Mouse (Mus musculus) limb, embryonic 10.5 days (tissue): Measurements from ENCODE around the gene Cnih2. TPM values are rescaled to one million over a fixed set of nuclear protein-coding genes. Genes with fewer than 3 reads are reported as not detected.

Experiments used
- DNase-seq: peaks from one replicate; pipeline ENCODE4 v3.0.0-alpha.2; 2017; ENCODE audit warnings: low spot score
- H3K27ac ChIP-seq: fragments of 300-500 bp; sonication (generic); 2 replicates; pipeline ENCODE4 v1.5.1; 2016; ENCODE audit warnings: mild to moderate bottlenecking
- H3K27me3 ChIP-seq: fragments of 300-500 bp; sonication (generic); 2 replicates; pipeline ENCODE4 v1.6.1; 2016; ENCODE audit warnings: low read depth, mild to moderate bottlenecking; ENCODE audit not compliant: poor library complexity, severe bottlenecking
- H3K36me3 ChIP-seq: fragments of 300-500 bp; sonication (generic); 2 replicates; pipeline ENCODE4 v1.6.1; 2016; ENCODE audit warnings: mild to moderate bottlenecking, moderate library complexity
- H3K4me1 ChIP-seq: fragments of 300-500 bp; sonication (generic); 2 replicates; pipeline ENCODE4 v1.6.1; 2016
- H3K4me3 ChIP-seq: fragments of 300-500 bp; sonication (generic); 2 replicates; pipeline ENCODE4 v1.5.1; 2016; ENCODE audit warnings: mild to moderate bottlenecking, moderate library complexity
- H3K9me3 ChIP-seq: fragments of 300-500 bp; sonication (generic); replicated peaks from 2 replicates; pipeline ENCODE4 v1.6.1; 2016; ENCODE audit warnings: mild to moderate bottlenecking
- WGBS: fragments of 180-500 bp; shearing (Covaris S2); methylation state at CpG from one replicate; pipeline ENCODE4 v1.1.7; 2016; 5-methylcytosine and 5-hydroxymethylcytosine counted together
- polyA plus RNA-seq: library from polyadenylated mRNA; unstranded; fragments of >200 nt; fragmentation: Nextera tagmentation; extraction: Ambion mirVana; gene quantifications from 2 replicates; pipeline ENCODE4 v1.2.1, GENCODE M21; 2016

The Cnih2 gene
- polyA plus RNA-seq, 1 experiment from 2014 or later = 28.1 TPM

DNA sequence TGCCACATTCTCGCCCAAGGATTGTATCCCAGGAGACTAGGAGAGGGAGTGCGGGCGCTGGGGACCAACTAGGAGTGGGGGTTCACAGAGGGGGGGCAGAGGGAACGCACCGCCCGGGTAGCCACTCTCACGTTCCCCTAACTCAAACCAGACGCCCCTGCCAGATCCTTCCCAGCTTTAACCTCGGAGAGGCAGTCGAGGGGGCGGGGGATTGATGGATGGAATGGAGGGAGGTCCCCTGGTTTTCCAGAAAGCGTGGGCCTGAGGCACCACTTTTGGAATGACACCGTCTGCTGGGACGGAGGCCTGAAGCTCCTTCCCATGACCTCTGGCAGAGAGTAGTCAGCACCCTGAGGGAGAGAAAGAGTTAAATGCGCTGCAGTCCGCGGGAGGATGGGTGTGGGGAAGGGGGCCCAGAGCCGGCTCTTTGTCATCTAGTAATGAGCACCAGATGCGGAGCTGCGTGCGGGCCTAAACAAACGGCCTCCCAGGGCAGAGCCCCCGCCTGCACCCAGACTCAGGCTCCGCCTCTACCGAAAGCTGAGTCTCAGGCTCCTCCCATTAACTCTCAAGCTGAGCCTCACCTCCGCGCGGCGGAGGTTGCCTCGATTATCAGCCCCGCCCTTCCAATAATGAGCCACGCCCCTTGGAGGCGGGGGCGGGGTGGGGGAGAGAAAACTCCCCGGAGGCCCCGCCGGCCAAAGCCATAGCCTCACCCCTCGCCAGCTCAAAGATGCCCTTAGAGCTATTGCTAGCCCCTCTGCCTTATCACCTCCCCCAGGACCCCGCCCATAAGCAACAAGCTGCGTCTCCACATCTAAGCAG lies 26.6 kb downstream of the Cnih2 start:
- peak overlapping the region; percentile 98 for H3K27ac ChIP-seq
- under 1% methylated on average over 40 of the region's 40 CpGs for WGBS
- peaks cover 68% of the 10 kb centered on the region for H3K4me1 ChIP-seq
- peak; percentile 95 for DNase-seq
- H3K27me3 ChIP-seq = 0 out of 2 replicates have a peak, but pooled peaks cover 20% of the 10 kb centered on the region
- 0 out of 2 replicates have a peak, but pooled peaks cover 3% of the 10 kb centered on the region for H3K36me3 ChIP-seq
- H3K9me3 ChIP-seq = no peaks in the 10 kb centered on the region
- H3K4me3 ChIP-seq = peak overlapping the region; percentile 67

DNA sequence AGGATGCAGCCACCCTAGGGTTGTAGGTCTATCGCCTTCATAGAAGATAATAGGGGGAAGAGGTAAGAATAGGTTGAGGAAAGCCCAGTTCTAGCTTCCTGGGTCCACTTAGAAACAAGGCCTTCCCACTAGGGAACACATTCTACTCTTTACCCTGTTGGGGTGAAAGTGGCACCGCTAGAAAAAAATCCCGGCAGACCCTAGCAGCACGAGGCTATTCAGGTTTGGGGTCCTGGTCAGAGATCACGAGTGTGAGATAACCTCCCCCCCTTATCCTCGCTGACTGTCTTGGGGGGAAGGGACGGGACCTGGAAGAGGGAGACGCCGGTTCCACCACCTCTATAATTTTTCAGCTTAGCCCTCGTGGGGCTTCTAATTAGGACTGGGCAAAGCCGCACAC lies 27.2 kb downstream of the Cnih2 start:
- Histone ChIP-seq H3K27me3 (0 out of 2 replicates have a peak, but pooled peaks cover 20% of the 10 kb centered on the region), H3K4me1 (peaks cover 71% of the 10 kb centered on the region), H3K27ac (peak overlapping the region; percentile 98), H3K9me3 (no peaks in the 10 kb centered on the region), H3K4me3 (peak overlapping the region; percentile 67), H3K36me3 (no peaks in the 10 kb centered on the region)
- WGBS = 6% methylated on average over 11 of the region's 11 CpGs
- no peak for DNase-seq

GRCm38 (mm10) chr19:5069978-5070377 lies 28.3 kb downstream of the Cnih2 start:
- Histone ChIP-seq H3K36me3 (no peaks in the 10 kb centered on the region), H3K4me1 (peaks cover 79% of the 10 kb centered on the region), H3K27ac (peak overlapping the region; percentile 98), H3K27me3 (0 out of 2 replicates have a peak, but pooled peaks cover 20% of the 10 kb centered on the region), H3K9me3 (no peaks in the 10 kb centered on the region), H3K4me3 (peak overlapping the region; percentile 67)
- 76% methylated on average over 7 of the region's 7 CpGs for WGBS
- DNase-seq = no peak

DNA sequence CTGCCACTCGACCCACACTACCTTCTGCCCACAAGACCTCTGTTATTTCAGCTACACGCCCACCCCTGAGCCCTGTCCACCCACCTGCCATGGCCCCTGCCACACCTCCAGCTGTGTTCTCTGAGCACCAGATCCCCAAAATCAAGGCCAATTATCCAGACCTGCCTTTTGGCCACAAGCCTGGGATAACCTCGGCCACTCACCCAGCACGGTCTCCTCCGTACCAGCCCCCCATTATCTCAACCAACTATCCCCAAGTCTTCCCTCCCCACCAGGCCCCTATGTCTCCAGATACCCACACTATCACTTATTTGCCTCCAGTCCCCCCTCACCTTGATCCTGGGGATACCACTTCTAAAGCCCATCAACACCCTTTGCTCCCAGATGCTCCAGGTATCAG lies 28.8 kb downstream of the Cnih2 start:
- Histone ChIP-seq H3K4me1 (peaks cover 84% of the 10 kb centered on the region), H3K36me3 (no peaks in the 10 kb centered on the region), H3K4me3 (peak overlapping the region; percentile 67), H3K9me3 (no peaks in the 10 kb centered on the region), H3K27me3 (0 out of 2 replicates have a peak, but pooled peaks cover 17% of the 10 kb centered on the region), H3K27ac (peak overlapping the region; percentile 98)
- DNase-seq = no peak
- WGBS = 74% methylated on average over 5 of the region's 5 CpGs

- Histone ChIP-seq H3K4me1 (peaks cover 86% of the 10 kb centered on the region), H3K4me3 (peak overlapping the region; percentile 67), H3K36me3 (no peaks in the 10 kb centered on the region), H3K9me3 (no peaks in the 10 kb centered on the region), H3K27ac (peak overlapping the region; percentile 98), H3K27me3 (0 out of 2 replicates have a peak, but pooled peaks cover 12% of the 10 kb centered on the region)
- WGBS = 39% methylated on average over 21 of the region's 21 CpGs
- DNase-seq = no peak
These were observed 29.6 kb downstream of the Cnih2 start for GRCm38 (mm10) chr19:5068570-5069234.

- H3K4me3 ChIP-seq = peak within 1 kb of the TSS; percentile 67
- H3K36me3 ChIP-seq = no peaks in the 10 kb centered on the region
- peak within 1 kb of the TSS; percentile 98 for H3K27ac ChIP-seq
- H3K9me3 ChIP-seq = no peaks in the 10 kb centered on the region
- H3K4me1 ChIP-seq = peaks cover 84% of the 10 kb centered on the region
- 0 out of 2 replicates have a peak, but pooled peaks cover 12% of the 10 kb centered on the region for H3K27me3 ChIP-seq
- WGBS = 1% methylated on average over 56 of the region's 56 CpGs
- peak; percentile 86 for DNase-seq
These were observed 30.3 kb downstream of the Cnih2 start, which contains the start of gene Cd248 for GRCm38 (mm10) chr19:5067867-5068569. Gene Cd248, plus strand, starts transcription at chr19:5068078.

GRCm38 (mm10) chr19:5067040-5067799 lies 31.1 kb downstream of the Cnih2 start:
- Histone ChIP-seq H3K4me3 (peak overlapping the region; percentile 67), H3K27ac (peak overlapping the region; percentile 98), H3K9me3 (no peaks in the 10 kb centered on the region), H3K4me1 (peaks cover 84% of the 10 kb centered on the region), H3K27me3 (0 out of 2 replicates have a peak, but pooled peaks cover 12% of the 10 kb centered on the region), H3K36me3 (no peaks in the 10 kb centered on the region)
- peak; percentile 66 for DNase-seq
- WGBS = 2% methylated on average over 15 of the region's 15 CpGs

GRCm38 (mm10) chr19:5065104-5065503 lies 33.2 kb downstream of the Cnih2 start:
- peak overlapping the region; percentile 70 for H3K27ac ChIP-seq
- H3K36me3 ChIP-seq = no peaks in the 10 kb centered on the region
- peaks cover 82% of the 10 kb centered on the region for H3K4me1 ChIP-seq
- DNase-seq = no peak
- WGBS = 76% methylated on average over 7 of the region's 7 CpGs
- no peaks in the 10 kb centered on the region for H3K9me3 ChIP-seq
- H3K27me3 ChIP-seq = 0 out of 2 replicates have a peak, but pooled peaks cover 12% of the 10 kb centered on the region
- no peak overlapping the region for H3K4me3 ChIP-seq

DNA sequence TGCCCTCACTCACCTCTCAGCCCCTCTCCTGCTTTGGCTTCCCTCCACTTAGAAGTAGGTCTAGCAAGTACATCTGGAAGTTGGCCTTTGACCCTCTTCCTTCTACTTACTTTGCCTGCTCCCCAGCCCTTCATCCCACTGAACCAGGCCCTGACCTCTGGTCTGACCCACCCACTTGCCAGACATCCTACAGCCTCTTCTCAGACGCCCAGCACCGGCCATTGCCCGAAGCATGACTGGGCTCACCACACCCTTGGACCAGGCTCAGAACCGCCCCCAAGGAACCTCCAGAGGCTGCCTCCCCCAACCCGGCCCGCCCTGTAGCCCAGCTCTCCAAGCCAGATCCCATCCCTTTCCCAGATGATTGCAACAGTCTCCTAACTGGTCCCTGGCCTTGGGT lies 35.9 kb downstream of the Cnih2 start:
- peaks cover 82% of the 10 kb centered on the region for H3K4me1 ChIP-seq
- 33% methylated on average over 6 of the region's 6 CpGs for WGBS

GRCm38 (mm10) chr19:5062041-5062440 lies 36.3 kb downstream of the Cnih2 start:
- Histone ChIP-seq H3K4me1 (peaks cover 80% of the 10 kb centered on the region), H3K9me3 (no peaks in the 10 kb centered on the region), H3K36me3 (no peaks in the 10 kb centered on the region), H3K4me3 (0 out of 2 replicates have a peak overlapping the region, but pooled peaks have one; percentile 6), H3K27ac (peak overlapping the region; percentile 72), H3K27me3 (no peaks in the 10 kb centered on the region)
- 88% methylated on average over 5 of the region's 5 CpGs for WGBS
- DNase-seq = no peak

More for the DNA sequence above, 35.9 kb downstream of the Cnih2 start:
- H3K27ac ChIP-seq = peak overlapping the region; percentile 72
- DNase-seq = no peak
- H3K4me3 ChIP-seq = peak overlapping the region; percentile 6; the same call in 1 of the 2 replicates
- H3K9me3 ChIP-seq = no peaks in the 10 kb centered on the region
- H3K27me3 ChIP-seq = no peaks in the 10 kb centered on the region
- no peaks in the 10 kb centered on the region for H3K36me3 ChIP-seq

DNA sequence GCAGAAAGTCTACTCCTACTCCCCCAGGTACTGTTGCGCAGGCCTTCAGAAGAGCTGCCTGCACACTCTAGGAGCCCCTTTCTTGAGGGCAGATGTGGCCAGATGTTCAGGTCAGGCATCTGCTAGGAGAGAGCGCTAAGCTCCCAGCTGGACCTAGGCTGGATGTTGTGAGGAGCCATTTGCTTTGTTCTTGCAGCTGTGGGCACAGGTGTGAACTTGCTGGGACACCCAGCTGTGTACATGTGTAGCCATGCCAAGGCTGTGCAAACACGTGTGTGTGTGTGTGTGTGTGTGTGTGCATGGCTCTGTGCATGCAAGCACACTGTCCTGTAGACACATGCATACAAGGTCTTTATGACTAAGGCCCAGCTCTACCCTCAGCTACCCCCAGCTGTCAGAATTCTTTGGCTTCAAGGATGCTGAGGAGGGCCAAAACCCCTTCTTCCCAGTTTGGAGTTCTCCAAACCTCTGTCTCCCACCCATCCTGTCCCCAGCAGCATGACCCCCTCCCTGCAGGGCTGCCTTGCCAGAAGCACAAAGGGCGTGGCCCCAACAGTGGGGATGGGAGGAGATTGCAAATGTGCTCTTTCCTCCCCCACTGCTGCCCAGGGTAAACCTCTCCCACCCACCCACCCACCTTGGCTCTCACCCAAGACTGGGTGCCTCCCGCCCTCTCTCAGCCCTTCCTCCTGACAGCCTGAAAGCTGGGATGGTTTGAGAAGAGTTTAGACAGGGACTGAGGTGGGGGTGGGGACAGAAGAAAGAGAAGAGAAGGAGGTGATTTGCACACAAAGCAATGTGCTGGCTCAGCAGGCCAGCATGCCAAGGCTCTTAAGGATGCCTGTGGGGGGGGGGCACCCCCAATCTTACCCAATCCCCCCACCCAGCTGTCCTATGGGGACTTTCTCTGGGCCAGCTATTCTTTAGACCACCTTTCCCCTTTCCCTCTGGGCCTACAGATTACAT lies 37.7 kb downstream of the Cnih2 start:
- Histone ChIP-seq H3K36me3 (no peaks in the 10 kb centered on the region), H3K9me3 (no peaks in the 10 kb centered on the region), H3K27ac (peak overlapping the region; percentile 82), H3K4me3 (0 out of 2 replicates have a peak overlapping the region, but pooled peaks have one; percentile 4), H3K4me1 (peaks cover 83% of the 10 kb centered on the region), H3K27me3 (0 out of 2 replicates have a peak, but pooled peaks cover under 1% of the 10 kb centered on the region)
- DNase-seq = peak; percentile 61
- WGBS = 31% methylated on average over 5 of the region's 5 CpGs
